Mouse (Mus musculus) adipocyte (in vitro differentiated cells): Measurements from ENCODE around the gene Pax2.
"Not testable (repeated sequence)": the region's sequence is repeated elsewhere in the genome, so short reads cannot be mapped to it uniquely, and the experiment has no call there.

Source experiments
- DNase-seq: peaks from one replicate; pipeline ENCODE4 v3.0.0-alpha.2; 2016; ENCODE audit warnings: low spot score

The Pax2 gene

GRCm38 (mm10) chr19:44835931-44836861, 80.4 kb downstream of the Pax2 start:
- DNase-seq: no peak

- no peak for DNase-seq
These were observed 81.8 kb downstream of the Pax2 start for GRCm38 (mm10) chr19:44837426-44838205.

- DNase-seq: peak; percentile 34
These were observed 82.5 kb downstream of the Pax2 start for GRCm38 (mm10) chr19:44838321-44838720.

- not testable (repeated sequence) for DNase-seq
These were observed 86.8 kb downstream of the Pax2 start for GRCm38 (mm10) chr19:44842661-44843060.

GRCm38 (mm10) chr19:44849465-44849864, 93.6 kb downstream of the Pax2 start:
- no peak for DNase-seq

- DNase-seq: peak; percentile 29
These were observed 102.8 kb downstream of the Pax2 start for GRCm38 (mm10) chr19:44858671-44859070.

- DNase-seq: peak; percentile 8
These were observed 112.9 kb downstream of the Pax2 start for GRCm38 (mm10) chr19:44868766-44869165.

GRCm38 (mm10) chr19:44874186-44874898, 118.5 kb downstream of the Pax2 start:
- no peak for DNase-seq

- no peak for DNase-seq
These were observed 119.1 kb downstream of the Pax2 start for GRCm38 (mm10) chr19:44874928-44875327.

- DNase-seq: no peak
These were observed 119.9 kb downstream of the Pax2 start for GRCm38 (mm10) chr19:44875718-44876117.

GRCm38 (mm10) chr19:44876529-44876928, 120.7 kb downstream of the Pax2 start:
- no peak for DNase-seq

GRCm38 (mm10) chr19:44882552-44883024, 126.7 kb downstream of the Pax2 start:
- no peak for DNase-seq

- no peak for DNase-seq
These were observed 128.5 kb downstream of the Pax2 start for GRCm38 (mm10) chr19:44884331-44884730.

GRCm38 (mm10) chr19:44886475-44886874, 130.6 kb downstream of the Pax2 start:
- DNase-seq: no peak
